Mouse (Mus musculus) MEL (cell line): Measurements from ENCODE around the gene Ifi205. TPM values are rescaled to one million over a fixed set of nuclear protein-coding genes. Genes with fewer than 3 reads are reported as not detected.
"Not testable (repeated sequence)": the region's sequence is repeated elsewhere in the genome, so short reads cannot be mapped to it uniquely, and the experiment has no call there.

ENCODE experiments used
- DNase-seq: peaks from one replicate; pipeline ENCODE4 v3.0.0; 2011; ENCODE audit warnings: low read depth, low spot score
- H3K27ac ChIP-seq: 2 replicates; pipeline ENCODE4 v1.5.1; 2012; ENCODE audit warnings: low read depth, mild to moderate bottlenecking, control low read depth, low read length, moderate library complexity; ENCODE audit not compliant: control insufficient read depth
- H3K27me3 ChIP-seq, 2 experiments: fragments of 150-350 bp in 1 of 2; sonication (generic) in 1 of 2; 2 replicates each; pipeline ENCODE4 v1.6.1; 2012; ENCODE audit warnings: low read length in 2 of 2, mild to moderate bottlenecking in 2 of 2, improper control_type of control experiment in 1 of 2, moderate library complexity in 1 of 2; ENCODE audit not compliant: insufficient read depth in 2 of 2, control insufficient read depth in 1 of 2
- H3K36me3 ChIP-seq, 2 experiments: 2 replicates each; pipeline ENCODE4 v1.6.1; 2012 to 2014; ENCODE audit warnings: low read length in 2 of 2, improper control_type of control experiment in 1 of 2, inconsistent platforms in 1 of 2, mild to moderate bottlenecking in 1 of 2; ENCODE audit not compliant: insufficient read depth in 2 of 2, control insufficient read depth in 1 of 2
- H3K4me1 ChIP-seq, 2 experiments: fragments of 150-350 bp in 1 of 2; sonication (generic) in 1 of 2; 2 replicates each; pipeline ENCODE4 v1.6.1; 2012; ENCODE audit warnings: low read length in 2 of 2, improper control_type of control experiment in 1 of 2, mild to moderate bottlenecking in 1 of 2; ENCODE audit not compliant: insufficient read depth in 2 of 2, control insufficient read depth in 1 of 2
- H3K4me3 ChIP-seq, 2 experiments: fragments of 150-350 bp in 1 of 2; sonication (generic) in 1 of 2; 2 replicates each; pipeline ENCODE4 v1.5.1; 2012; ENCODE audit warnings: low read depth in 2 of 2, low read length in 2 of 2, mild to moderate bottlenecking in 2 of 2, moderate library complexity in 2 of 2, control low read depth in 1 of 2, improper control_type of control experiment in 1 of 2; ENCODE audit not compliant: control insufficient read depth in 1 of 2, insufficient read depth in 1 of 2
- H3K79me2 ChIP-seq: 2 replicates; pipeline ENCODE4 v1.6.1; 2012; ENCODE audit warnings: mild to moderate bottlenecking, low read length, moderate library complexity; ENCODE audit not compliant: control insufficient read depth, poor library complexity, insufficient read depth
- H3K9ac ChIP-seq: 2 replicates; pipeline ENCODE4 v1.6.1; 2012; ENCODE audit warnings: low read depth, mild to moderate bottlenecking, control low read depth, low read length, moderate library complexity; ENCODE audit not compliant: control insufficient read depth, poor library complexity, severe bottlenecking
- H3K9me3 ChIP-seq: fragments of 150-350 bp; sonication (generic); replicated peaks from 2 replicates; pipeline ENCODE4 v1.6.1; 2012; ENCODE audit warnings: mild to moderate bottlenecking, low read length, improper control_type of control experiment, moderate library complexity; ENCODE audit not compliant: insufficient read depth
- CHD1 ChIP-seq: IDR thresholded peaks from 2 replicates; pipeline ENCODE4 v1.6.1; 2012; ENCODE audit warnings: low read depth, mild to moderate bottlenecking, inconsistent platforms, low read length, improper control_type of control experiment
- CTCF ChIP-seq, 3 experiments: IDR thresholded peaks in 2 of 3; conservative IDR thresholded peaks in 1 of 3; 2 replicates each; pipeline ENCODE4 v1.5.1; 2011 to 2012; ENCODE audit warnings: low read length in 3 of 3, low read depth in 2 of 3, mild to moderate bottlenecking in 2 of 3, improper control_type of control experiment in 1 of 3, inconsistent platforms in 1 of 3, mixed read lengths in 1 of 3, moderate library complexity in 1 of 3; ENCODE audit not compliant: control insufficient read depth in 1 of 3, insufficient read depth in 1 of 3, poor library complexity in 1 of 3, severe bottlenecking in 1 of 3
- ELF1 ChIP-seq: IDR thresholded peaks from 2 replicates; pipeline ENCODE4 v1.6.1; 2014; ENCODE audit warnings: low read depth, mild to moderate bottlenecking, inconsistent platforms, low read length, improper control_type of control experiment, moderate library complexity
- ETS1 ChIP-seq: IDR thresholded peaks from 2 replicates; pipeline ENCODE4 v1.6.1; 2012; ENCODE audit warnings: low read depth, mild to moderate bottlenecking, inconsistent platforms, low read length, improper control_type of control experiment, moderate library complexity
- GATA1 ChIP-seq: IDR thresholded peaks from 2 replicates; pipeline ENCODE4 v1.6.1; 2011; ENCODE audit warnings: low read depth, low read length, improper control_type of control experiment
- HCFC1 ChIP-seq: IDR thresholded peaks from 2 replicates; pipeline ENCODE4 v1.6.1; 2012; ENCODE audit warnings: low read depth, mild to moderate bottlenecking, inconsistent platforms, low read length, improper control_type of control experiment, moderate library complexity
- MAFK ChIP-seq: IDR thresholded peaks from 2 replicates; pipeline ENCODE4 v1.6.1; 2011; ENCODE audit warnings: low read depth, mild to moderate bottlenecking, low read length, improper control_type of control experiment, borderline replicate concordance
- MAX ChIP-seq: IDR thresholded peaks from 2 replicates; pipeline ENCODE4 v1.6.1; 2011; ENCODE audit warnings: low read length, improper control_type of control experiment
- MAZ ChIP-seq: IDR thresholded peaks from 2 replicates; pipeline ENCODE4 v1.6.1; 2012; ENCODE audit warnings: low read depth, mild to moderate bottlenecking, inconsistent platforms, low read length, improper control_type of control experiment
- MXI1 ChIP-seq: IDR thresholded peaks from 2 replicates; pipeline ENCODE4 v1.6.1; 2011; ENCODE audit warnings: mild to moderate bottlenecking, low read depth, low read length, improper control_type of control experiment
- MYB ChIP-seq: IDR thresholded peaks from 2 replicates; pipeline ENCODE4 v1.6.1; 2011; ENCODE audit warnings: mild to moderate bottlenecking, low read depth, low read length, improper control_type of control experiment
- MYC ChIP-seq: IDR thresholded peaks from 2 replicates; pipeline ENCODE4 v1.6.1; 2011; ENCODE audit warnings: low read depth, mild to moderate bottlenecking, low read length, improper control_type of control experiment, moderate library complexity
- NELFE ChIP-seq: IDR thresholded peaks from 2 replicates; pipeline ENCODE4 v1.6.1; 2011; ENCODE audit warnings: low read depth, low read length, improper control_type of control experiment
- POLR2A ChIP-seq, 2 experiments: IDR thresholded peaks; 2 replicates each; pipeline ENCODE4 v1.6.1; 2011 to 2012; ENCODE audit warnings: low read length in 2 of 2, mild to moderate bottlenecking in 2 of 2, control low read depth in 1 of 2, improper control_type of control experiment in 1 of 2, low read depth in 1 of 2, moderate library complexity in 1 of 2; ENCODE audit not compliant: control insufficient read depth in 1 of 2, insufficient read depth in 1 of 2, poor library complexity in 1 of 2
- POLR2AphosphoS5 ChIP-seq: IDR thresholded peaks from 2 replicates; pipeline ENCODE4 v1.6.1; 2012; ENCODE audit warnings: low read depth, borderline replicate concordance, mild to moderate bottlenecking, inconsistent platforms, low read length, moderate library complexity, mixed read lengths
- RCOR1 ChIP-seq: IDR thresholded peaks from 2 replicates; pipeline ENCODE4 v1.6.1; 2012; ENCODE audit warnings: low read depth, mild to moderate bottlenecking, inconsistent platforms, low read length, improper control_type of control experiment
- SIN3A ChIP-seq: IDR thresholded peaks from 2 replicates; pipeline ENCODE4 v1.6.1; 2012; ENCODE audit warnings: low read length, improper control_type of control experiment, inconsistent platforms
- SMC3 ChIP-seq: IDR thresholded peaks from 2 replicates; pipeline ENCODE4 v1.6.1; 2011; ENCODE audit warnings: low read depth, low read length, improper control_type of control experiment
- TAL1 ChIP-seq: IDR thresholded peaks from 2 replicates; pipeline ENCODE4 v1.6.1; 2012; ENCODE audit warnings: mild to moderate bottlenecking, inconsistent platforms, low read length, moderate library complexity, mixed read lengths
- TBP ChIP-seq: IDR thresholded peaks from 2 replicates; pipeline ENCODE4 v1.8.0; 2011; ENCODE audit warnings: low read depth, low read length, improper control_type of control experiment
- UBTF ChIP-seq: IDR thresholded peaks from 2 replicates; pipeline ENCODE4 v1.6.1; 2012; ENCODE audit warnings: low read depth, mild to moderate bottlenecking, inconsistent platforms, low read length, improper control_type of control experiment, moderate library complexity, borderline replicate concordance; ENCODE audit not compliant: insufficient read depth
- ZC3H11A ChIP-seq: IDR thresholded peaks from 2 replicates; pipeline ENCODE4 v1.6.1; 2012; ENCODE audit warnings: low read depth, mild to moderate bottlenecking, inconsistent platforms, low read length, improper control_type of control experiment
- ZKSCAN1 ChIP-seq: IDR thresholded peaks from 2 replicates; pipeline ENCODE4 v1.6.1; 2012; ENCODE audit warnings: low read depth, mild to moderate bottlenecking, inconsistent platforms, low read length, improper control_type of control experiment, moderate library complexity
- polyA plus RNA-seq, 2 experiments: library from polyadenylated mRNA; stranded (reverse) in 1 of 2; unstranded in 1 of 2; fragments of >175 nt in 1 of 2; fragments of >200 nt in 1 of 2; gene quantifications; 2 replicates each; pipeline versions ENCODE4 v1.2.1 to v1.2.4; 2012; ENCODE audit warnings: low replicate concordance in 2 of 2, low read depth in 1 of 2; ENCODE audit not compliant: insufficient read length in 2 of 2, insufficient read depth in 1 of 2, missing spikeins in 1 of 2
- total RNA-seq: library from RNA; depleted of rRNA; stranded (reverse); fragments of 300-350 nt; gene quantifications from 2 replicates; pipeline ENCODE4 v1.2.3, GENCODE M21; 2012

Gene Ifi205
- total and polyA plus RNA-seq, 3 experiments: not detected

- H3K79me2 ChIP-seq: no peaks in the 10 kb centered on the region
- H3K9ac ChIP-seq: no peak within 1 kb of the TSS
- no peaks in the 10 kb centered on the region for H3K27me3 ChIP-seq
- TF ChIP-seq HCFC1 (no peak), POLR2A (IDR thresholded peaks at IDR 0.05; ENCODE audit: control insufficient read depth in 1 of 2, insufficient read depth in 1 of 2, low read depth in 1 of 2, low read length in 2 of 2, poor library complexity in 1 of 2) (no peak), CHD1 (no peak), MXI1 (no peak), TAL1 (no peak), MAFK (no peak), ETS1 (no peak), MAZ (no peak), GATA1 (no peak), ZC3H11A (no peak), SIN3A (no peak), MYB (no peak), CTCF (IDR thresholded peaks at IDR 0.05 in 2 of 3, conservative IDR thresholded peaks at IDR 0.05 in 1 of 3; ENCODE audit: control insufficient read depth in 1 of 3, insufficient read depth in 1 of 3, low read depth in 2 of 3, low read length in 3 of 3, poor library complexity in 1 of 3, severe bottlenecking in 1 of 3) (no peak)
- no peaks in the 10 kb centered on the region for H3K36me3 ChIP-seq
- DNase-seq: no peak
- no peak within 1 kb of the TSS for H3K27ac ChIP-seq
- H3K4me1 ChIP-seq: no peaks in the 10 kb centered on the region
- no peaks in the 10 kb centered on the region for H3K9me3 ChIP-seq
- no peak within 1 kb of the TSS for H3K4me3 ChIP-seq
These were observed 17.3 kb upstream of the Ifi205 start, which contains the start of gene Olfr432 for GRCm38 (mm10) chr1:174048893-174049292. Gene Olfr432 (plus strand): TSS chr1:174049205.

- not testable (repeated sequence) for H3K9ac ChIP-seq, H3K9me3 ChIP-seq, H3K4me3 ChIP-seq, H3K27me3 ChIP-seq, H3K79me2 ChIP-seq, H3K36me3 ChIP-seq, DNase-seq, H3K4me1 ChIP-seq, H3K27ac ChIP-seq
These were observed 16.6 kb upstream of the Ifi205 start for GRCm38 (mm10) chr1:174048227-174048626.

- Histone ChIP-seq H3K27me3 (no peaks in the 10 kb centered on the region), H3K4me3 (no peak overlapping the region), H3K36me3 (no peaks in the 10 kb centered on the region), H3K9me3 (no peaks in the 10 kb centered on the region), H3K27ac (no peak overlapping the region), H3K79me2 (no peaks in the 10 kb centered on the region), H3K9ac (no peak overlapping the region), H3K4me1 (no peaks in the 10 kb centered on the region)
- DNase-seq: no peak
- TF ChIP-seq TBP: no peak
- no peak for TF ChIP-seq ZKSCAN1
- TF ChIP-seq MAX: no peak
- no peak for TF ChIP-seq RCOR1
- no peak for TF ChIP-seq NELFE
- no peak for TF ChIP-seq MYC
- no peak for TF ChIP-seq SMC3
- no peak for TF ChIP-seq MAZ
- TF ChIP-seq SIN3A: no peak
- TF ChIP-seq GATA1: no peak
- TF ChIP-seq POLR2AphosphoS5: no peak
- TF ChIP-seq MXI1: no peak
- TF ChIP-seq MYB: no peak
- no peak for TF ChIP-seq UBTF
- no peak for TF ChIP-seq ELF1
- no peak for TF ChIP-seq ZC3H11A
- TF ChIP-seq TAL1: no peak
- TF ChIP-seq, all 39 proteins: peak for 0
These were observed 12.8 kb upstream of the Ifi205 start for GRCm38 (mm10) chr1:174044431-174044830.
